Mouse (Mus musculus) leukemia stem cell, adult 10-12 weeks (primary cell): ENCODE measurements around the gene Cenps. TPM values are rescaled to one million over a fixed set of nuclear protein-coding genes. Genes with fewer than 3 reads are reported as not detected.

ENCODE experiments used
- polyA plus RNA-seq: library from polyadenylated mRNA; stranded (reverse); fragments of >175 nt; gene quantifications from 2 replicates; pipeline ENCODE4 v1.2.3, GENCODE M21; 2012; ENCODE audit warnings: low replicate concordance

Cenps gene
- 15.0 and 18.2 TPM in 2 replicates for polyA plus RNA-seq

DNA sequence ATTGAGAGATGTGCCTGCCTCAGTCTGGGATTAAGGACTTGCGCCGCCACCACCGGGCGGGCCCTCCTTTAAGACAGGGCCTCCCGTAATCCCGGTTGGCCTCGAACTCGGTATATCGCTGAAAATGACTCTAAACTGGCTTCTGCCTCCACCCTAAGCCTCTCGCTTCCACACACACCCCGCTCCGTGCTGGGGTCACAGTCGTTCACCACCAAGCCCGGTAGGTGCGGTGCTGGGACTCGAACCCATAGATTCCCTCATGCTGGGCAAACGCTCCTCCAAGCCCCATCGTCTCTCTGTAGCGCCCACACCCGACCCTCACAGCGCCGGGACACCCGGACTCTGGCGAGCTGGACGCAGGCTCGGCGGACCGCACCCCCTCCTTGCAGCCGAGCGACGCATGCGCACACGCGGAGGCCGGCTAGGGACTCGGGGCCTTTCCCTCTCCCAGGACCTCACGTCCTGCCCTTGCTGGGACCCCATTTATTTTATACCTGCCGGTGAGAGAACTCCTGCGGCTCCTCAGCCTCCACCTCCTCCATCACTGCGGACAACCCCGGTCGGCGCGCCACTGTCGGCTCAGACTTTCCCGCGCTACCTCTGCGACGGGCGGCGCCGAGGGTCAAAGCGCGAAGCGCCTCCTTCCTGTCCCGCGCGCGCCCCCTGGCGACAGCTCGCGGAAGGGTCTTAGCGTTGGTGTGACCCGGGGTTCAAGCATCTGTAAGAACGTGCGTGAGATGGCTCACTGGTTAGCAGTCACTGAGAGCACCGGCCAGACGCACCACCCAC lies at the start of gene Cenps:
Gene Cenps (minus strand): TSS at position 648 of the 789 bp plus-strand sequence.

GRCm38 (mm10) chr4:149166215-149166946 lies 29.0 kb upstream of the Cenps start, which contains the start of gene Pgd:
TSS of gene Pgd (minus strand) at chr4:149166771.

GRCm38 (mm10) chr4:149126663-149127062 lies 10.8 kb downstream of the Cenps start, which contains the start of gene Cort:
TSS of gene Cort (minus strand) at chr4:149126763.

DNA sequence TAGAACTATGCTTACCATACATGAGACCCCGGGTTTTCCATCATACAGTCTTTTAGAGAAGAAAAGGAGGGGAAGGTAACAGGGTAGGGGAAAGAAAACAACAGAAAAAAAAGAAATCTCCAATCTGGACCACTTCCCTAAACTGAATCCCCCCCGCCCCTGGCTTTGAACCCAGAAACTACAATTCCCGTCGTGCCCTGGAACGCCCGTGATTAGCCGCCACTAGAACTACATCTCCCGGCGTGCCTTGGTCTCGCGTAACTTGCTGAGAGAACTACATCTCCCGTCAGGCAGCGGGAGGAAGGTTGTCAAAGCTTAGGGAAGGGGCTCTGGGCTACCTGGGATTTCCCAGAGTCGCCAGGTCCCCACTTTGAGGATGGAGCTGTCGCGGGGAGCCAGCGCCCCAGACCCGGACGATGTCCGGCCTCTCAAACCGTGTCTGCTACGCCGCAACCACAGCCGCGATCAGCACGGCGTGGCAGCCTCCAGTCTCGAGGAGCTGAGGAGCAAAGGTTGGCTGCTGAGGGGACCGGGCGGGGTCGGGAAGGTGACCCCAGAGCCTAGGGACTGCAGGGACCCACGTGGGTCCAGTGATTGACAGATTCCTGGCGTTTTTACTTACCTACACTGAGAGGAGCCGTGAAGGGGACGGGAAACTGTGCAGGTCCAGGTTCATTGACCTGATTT lies 33.4 kb downstream of the Cenps start, which contains the start of gene Dffa:
Gene Dffa (plus strand): TSS at position 272 of the 687 bp plus-strand sequence.

GRCm38 (mm10) chr4:149099369-149100017 lies 37.9 kb downstream of the Cenps start, which contains the start of gene Pex14:
TSS of gene Pex14 (minus strand) at chr4:149099876.

Other genes with a start within 250 kb of the Cenps start
- gene Pex14, start 37.8 kb downstream of the Cenps start, polyA plus RNA-seq: 32.4 and 42.8 TPM in 2 replicates
- 3.3 and 13.7 TPM in 2 replicates for gene Dffa, start 33.5 kb downstream of the Cenps start, polyA plus RNA-seq
- 17.0 and 56.5 TPM in 2 replicates for gene Cort, start 10.9 kb downstream of the Cenps start, polyA plus RNA-seq
- 62.2 and 108 TPM in 2 replicates for gene Pgd, start 29.1 kb upstream of the Cenps start, polyA plus RNA-seq
- gene Kif1b, start 170.1 kb upstream of the Cenps start, polyA plus RNA-seq: 1.5 and 3.1 TPM in 2 replicates